Mouse (Mus musculus) T-helper 17 cell (primary cell): ENCODE data around the gene Def8.
"Not testable (repeated sequence)": the region's sequence is repeated elsewhere in the genome, so short reads cannot be mapped to it uniquely, and the experiment has no call there.

Experiments used
- in situ Hi-C, 2 experiments: fragments of 300-600 bp; cut with MboI, MseI; formaldehyde crosslinking; loops; 1 replicate in 1 of 2; 2 replicates in 1 of 2; pipeline ENCODE4 v1.15.1; 2025; ENCODE audit warnings: high pct_unique_total_duplicates in 2 of 2

Gene Def8

GRCm38 (mm10) chr8:123414255-123414654 lies 9.1 kb upstream of the Def8 start:
- in situ Hi-C loops, result no loop called here

- in situ Hi-C loops, result not testable (repeated sequence)
Observed at GRCm38 (mm10) chr8:123414997-123415696, 8.2 kb upstream of the Def8 start.

GRCm38 (mm10) chr8:123415967-123416943 lies 7.1 kb upstream of the Def8 start:
- in situ Hi-C loops, result no loop called here

- in situ Hi-C loops, result no loop called here
Observed at GRCm38 (mm10) chr8:123416944-123417555, 6.3 kb upstream of the Def8 start.

GRCm38 (mm10) chr8:123419711-123420110 lies 3.6 kb upstream of the Def8 start:
- in situ Hi-C loops, result no loop called here

GRCm38 (mm10) chr8:123420525-123421281 lies 2.6 kb upstream of the Def8 start:
- in situ Hi-C loops, result no loop called here

- in situ Hi-C loops, result no loop called here
Observed at GRCm38 (mm10) chr8:123421325-123421724, 2.0 kb upstream of the Def8 start.

- in situ Hi-C loops, result no loop called here
Observed at GRCm38 (mm10) chr8:123422056-123422780, 1.1 kb upstream of the Def8 start.

GRCm38 (mm10) chr8:123422781-123423159 lies 557 bp upstream of the Def8 start:
- in situ Hi-C loops, result no loop called here

- in situ Hi-C loops, result no loop called here
Observed at GRCm38 (mm10) chr8:123426511-123427509, 3.5 kb downstream of the Def8 start.

- in situ Hi-C loops, result no loop called here
Observed at GRCm38 (mm10) chr8:123427639-123428275, 4.4 kb downstream of the Def8 start.

- in situ Hi-C loops, result no loop called here
Observed at GRCm38 (mm10) chr8:123428343-123428893, 5.1 kb downstream of the Def8 start.

- in situ Hi-C loops, result no loop called here
Observed at GRCm38 (mm10) chr8:123428939-123429721, 5.8 kb downstream of the Def8 start.

- in situ Hi-C loops, result not testable (repeated sequence)
Observed at GRCm38 (mm10) chr8:123429722-123430013, 6.3 kb downstream of the Def8 start.

- in situ Hi-C loops, result not testable (repeated sequence)
Observed at GRCm38 (mm10) chr8:123430936-123431335, 7.6 kb downstream of the Def8 start.

GRCm38 (mm10) chr8:123431616-123432365 lies 8.5 kb downstream of the Def8 start:
- in situ Hi-C loops, result no loop called here

- in situ Hi-C loops, result no loop called here
Observed at GRCm38 (mm10) chr8:123432381-123432780, 9.1 kb downstream of the Def8 start.
